Mouse (Mus musculus) cerebellum, postnatal 14 days (tissue): ENCODE data around the gene Nxf1.
A peak's percentile ranks its signal among the peaks of the same experiment; 100 is the strongest.

ENCODE experiments used
- DNase-seq, 2 experiments: peaks; one replicate each; pipeline ENCODE4 v3.0.0; 2021; ENCODE audit warnings: mixed read lengths in 2 of 2

The Nxf1 gene

DNA sequence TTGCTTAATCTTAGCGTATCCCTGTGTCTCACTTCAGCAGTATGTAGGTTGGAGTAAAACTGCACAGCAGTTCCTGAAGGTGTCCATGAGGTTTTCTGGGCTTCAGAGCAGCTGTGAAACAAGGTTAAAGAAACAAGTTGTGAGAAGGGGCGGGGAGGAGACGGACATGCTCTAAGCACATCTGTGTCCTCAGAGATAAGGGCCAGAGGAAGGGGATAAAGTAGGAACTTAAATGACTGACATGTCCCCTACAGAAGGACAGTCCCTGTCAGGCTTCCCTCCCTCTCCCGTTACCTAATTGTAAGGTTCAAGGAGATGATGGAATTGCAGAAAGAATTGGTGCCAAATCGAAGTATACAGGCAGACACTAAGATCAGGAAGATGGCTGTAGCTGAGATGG lies 16.1 kb downstream of the Nxf1 start:
- DNase-seq = no peak

- no peak for DNase-seq
Observed at GRCm38 (mm10) chr19:8773409-8773808, 16.5 kb downstream of the Nxf1 start.

- peak; percentile 98 to 99 for DNase-seq
Observed at GRCm38 (mm10) chr19:8774086-8774835, 17.4 kb downstream of the Nxf1 start, which contains the start of gene Tmem179b. Gene Tmem179b, minus strand, starts transcription at chr19:8774467.

DNA sequence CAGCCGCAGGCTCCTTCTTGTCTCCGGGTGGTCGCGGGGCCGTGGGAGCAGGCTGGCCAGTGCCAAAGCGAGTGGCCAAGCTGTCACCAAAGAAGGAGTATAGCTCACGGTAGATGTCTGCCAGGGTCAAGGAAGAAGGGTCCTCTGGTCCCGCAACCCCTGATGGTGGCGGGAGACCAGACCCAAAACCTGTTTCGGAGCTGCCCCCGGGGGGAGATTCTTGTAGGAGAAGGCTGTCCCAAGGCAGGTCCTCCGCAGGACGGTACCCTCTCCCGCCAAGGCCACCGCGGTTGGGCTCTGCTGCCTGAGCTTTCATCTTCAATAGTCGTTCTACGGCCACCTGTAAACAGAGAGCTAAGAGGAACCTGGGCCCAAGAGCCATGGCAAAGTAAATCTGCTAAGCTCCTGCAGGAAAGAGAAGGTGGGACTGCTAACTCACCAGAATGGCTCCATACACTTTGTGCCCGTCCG lies 18.1 kb downstream of the Nxf1 start:
- DNase-seq = no peak

DNA sequence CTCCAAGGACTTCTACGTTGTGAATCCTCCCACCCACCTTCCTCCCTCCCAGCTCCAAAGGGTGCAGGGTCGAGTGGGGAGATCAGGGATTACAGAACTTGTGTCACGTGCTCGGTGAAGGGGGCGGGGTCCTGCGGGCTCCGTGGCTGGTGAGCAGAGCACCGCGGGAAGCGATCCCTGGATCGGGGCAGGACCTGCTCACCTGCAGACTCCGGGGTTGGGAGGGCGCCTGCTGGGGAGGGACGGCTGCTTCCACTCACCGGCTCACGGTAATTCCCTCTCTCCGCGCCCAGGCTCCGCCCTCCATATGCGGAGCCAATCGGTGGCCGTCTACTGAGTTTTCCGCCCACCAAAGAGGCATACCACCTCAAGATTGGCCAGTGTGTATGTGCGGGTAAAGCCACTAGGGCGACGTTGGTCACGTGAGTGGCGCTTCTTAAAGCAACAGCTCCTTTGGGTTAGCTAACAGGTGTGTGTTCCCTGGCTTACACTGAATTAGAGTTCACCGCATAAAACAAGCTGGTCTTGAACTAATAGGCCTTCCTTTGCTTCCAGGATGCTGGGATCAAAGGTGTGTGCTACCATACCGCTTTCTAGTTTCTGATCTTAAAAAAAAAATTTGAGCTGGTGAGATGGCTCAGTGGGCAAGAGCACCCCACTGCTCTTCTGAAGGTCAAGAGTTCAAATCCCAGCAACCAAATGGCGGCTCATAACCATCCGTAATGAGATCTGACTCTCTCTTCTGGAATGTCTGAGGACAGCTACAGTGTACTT lies 29.3 kb downstream of the Nxf1 start, which contains the start of gene Taf6l:
TSS of gene Taf6l (minus strand) at position 410 of the 774 bp plus-strand sequence.
- DNase-seq = peak; percentile 90 to 92

GRCm38 (mm10) chr19:8788521-8788920 lies 31.6 kb downstream of the Nxf1 start:
- peak; percentile 61 to 67 for DNase-seq

DNA sequence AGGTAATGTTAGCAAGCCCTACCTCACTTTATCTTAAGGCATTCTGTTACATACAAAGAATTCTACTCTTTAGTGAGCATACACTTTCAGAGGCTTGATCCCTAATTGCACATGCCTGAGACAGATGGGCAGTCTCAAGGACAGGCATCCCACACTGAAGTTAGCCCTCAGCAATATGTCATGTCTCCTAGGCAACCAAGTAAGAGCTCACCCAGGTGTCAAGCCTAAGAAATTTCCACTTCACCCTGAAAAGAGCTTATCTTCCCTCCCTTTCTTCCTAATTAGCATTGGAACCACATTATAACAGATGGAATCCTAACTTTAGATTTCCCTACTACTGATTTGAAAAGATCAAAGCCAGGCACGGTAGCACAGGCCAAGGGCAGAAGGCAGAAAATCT lies 32.3 kb downstream of the Nxf1 start:
- peak in 1 of 2 experiments; percentile 18 for DNase-seq

- DNase-seq = peak; percentile 59 to 64
Observed at GRCm38 (mm10) chr19:8790171-8790570, 33.3 kb downstream of the Nxf1 start.

DNA sequence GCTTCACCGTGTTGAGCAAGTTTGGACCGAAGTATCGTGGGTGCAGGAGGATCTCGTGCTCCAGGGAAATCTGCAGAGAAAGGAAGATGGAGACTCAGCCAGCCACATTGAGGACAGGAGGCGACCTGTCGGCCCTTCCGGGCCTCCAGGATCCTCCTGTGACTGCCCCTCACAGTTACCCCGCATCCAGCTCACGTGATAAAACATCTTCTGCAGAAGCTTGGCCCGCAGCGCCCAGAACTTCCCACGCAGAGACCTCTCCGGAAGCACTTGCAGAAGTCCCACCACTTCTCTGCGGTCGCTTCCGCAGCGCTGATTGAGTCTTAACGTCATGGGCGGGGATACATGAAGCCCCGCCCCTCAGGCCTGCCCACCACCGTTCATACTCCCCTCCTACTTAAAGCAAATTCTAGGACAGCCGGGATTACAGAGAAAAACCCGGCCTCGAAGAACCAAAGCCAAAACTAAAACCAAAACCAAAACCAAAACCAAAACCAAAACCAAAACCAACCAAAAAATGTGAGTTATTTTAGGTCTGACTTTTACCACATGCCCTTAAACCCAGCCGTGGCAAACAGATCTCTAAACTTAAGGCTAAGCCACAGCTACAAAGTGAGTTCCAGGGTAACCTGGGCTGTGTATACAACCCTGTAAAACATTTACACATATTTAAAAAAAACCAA lies 41.5 kb downstream of the Nxf1 start, which contains the start of gene Polr2g:
TSS of gene Polr2g (minus strand) at position 314 of the 683 bp plus-strand sequence.
- DNase-seq = peak; percentile 90

DNA sequence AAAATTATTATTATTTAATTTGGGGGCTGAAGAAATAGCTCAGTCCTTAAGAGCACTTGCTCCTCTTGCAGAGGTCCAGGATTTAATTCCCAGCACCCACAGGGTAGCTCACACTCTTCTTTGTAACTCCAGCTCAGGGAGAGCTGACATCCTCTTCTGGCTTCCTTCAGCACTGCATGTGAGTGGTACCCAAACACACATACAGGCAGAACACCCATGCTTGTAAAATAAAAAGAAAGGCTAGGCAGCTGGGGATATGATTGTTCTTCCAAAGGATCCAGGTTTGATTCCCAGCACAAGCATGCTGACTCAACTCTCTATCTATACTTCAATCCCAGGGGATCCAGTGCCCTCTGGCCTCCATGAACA lies 42.1 kb downstream of the Nxf1 start:
- no peak for DNase-seq

DNA sequence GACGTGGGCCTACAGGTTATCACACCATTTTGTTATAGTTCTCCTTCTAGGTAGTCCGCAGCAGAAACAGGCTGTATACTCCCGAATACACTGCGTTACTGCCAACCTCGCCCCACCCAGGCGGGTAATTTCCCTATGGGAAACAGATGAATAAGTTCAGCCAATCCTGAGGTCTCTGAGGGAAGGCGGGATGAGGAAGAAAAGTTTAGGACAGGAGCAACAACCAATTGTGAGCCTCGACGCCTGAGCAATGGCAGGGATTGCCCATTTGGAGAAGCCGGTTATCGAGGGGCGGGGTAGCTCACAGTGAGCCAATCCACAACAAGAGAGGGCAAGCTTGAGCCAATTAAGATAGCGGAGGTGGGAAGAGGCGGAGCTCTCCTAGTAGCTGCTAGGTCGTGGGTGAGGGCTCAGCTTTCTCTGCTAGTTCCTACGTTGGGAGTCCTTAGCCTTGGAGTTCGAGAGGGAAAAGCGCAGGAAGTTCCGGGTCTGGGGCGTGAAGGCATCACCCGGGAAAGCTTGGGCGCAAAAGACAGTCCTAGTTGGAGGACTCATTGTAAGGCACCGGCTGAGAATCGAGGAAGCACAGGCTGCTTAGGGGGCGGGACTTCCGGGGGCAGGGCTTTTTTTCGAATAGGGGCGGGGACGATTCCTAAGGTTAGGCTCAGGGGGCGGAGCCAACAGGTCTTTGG lies 45.4 kb downstream of the Nxf1 start, which contains the start of gene Zbtb3:
TSS of gene Zbtb3 (plus strand) at position 426 of the 692 bp plus-strand sequence.
- peak; percentile 93 for DNase-seq

DNA sequence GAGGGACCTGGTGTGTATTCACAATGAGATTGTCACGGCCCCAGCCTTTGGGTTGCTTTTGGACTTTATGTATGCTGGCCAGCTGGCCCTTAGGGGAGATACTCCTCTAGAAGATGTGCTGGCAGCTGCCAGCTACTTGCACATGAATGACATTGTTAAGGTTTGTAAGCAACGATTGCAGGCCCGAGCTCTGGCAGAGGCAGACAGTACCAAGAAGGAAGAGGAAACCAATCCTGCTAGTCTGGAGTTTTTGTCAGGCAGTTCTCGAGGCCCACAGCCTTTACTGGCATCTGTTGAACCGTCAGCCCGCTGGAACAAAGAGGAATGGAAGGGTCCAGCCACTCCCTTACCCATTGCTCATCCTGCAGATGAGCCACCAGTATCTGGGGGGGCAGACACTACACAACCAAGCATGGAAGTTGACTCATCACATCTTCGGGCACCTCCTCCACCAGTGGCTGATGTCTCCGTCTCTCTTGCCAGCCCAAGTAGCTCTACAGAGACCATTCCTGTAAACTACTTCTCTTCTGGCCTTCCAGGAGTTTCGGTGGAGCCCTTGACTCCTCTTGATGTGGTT lies 46.4 kb downstream of the Nxf1 start:
- DNase-seq = no peak

GRCm38 (mm10) chr19:8803879-8804660 lies 47.2 kb downstream of the Nxf1 start:
- no peak for DNase-seq

DNA sequence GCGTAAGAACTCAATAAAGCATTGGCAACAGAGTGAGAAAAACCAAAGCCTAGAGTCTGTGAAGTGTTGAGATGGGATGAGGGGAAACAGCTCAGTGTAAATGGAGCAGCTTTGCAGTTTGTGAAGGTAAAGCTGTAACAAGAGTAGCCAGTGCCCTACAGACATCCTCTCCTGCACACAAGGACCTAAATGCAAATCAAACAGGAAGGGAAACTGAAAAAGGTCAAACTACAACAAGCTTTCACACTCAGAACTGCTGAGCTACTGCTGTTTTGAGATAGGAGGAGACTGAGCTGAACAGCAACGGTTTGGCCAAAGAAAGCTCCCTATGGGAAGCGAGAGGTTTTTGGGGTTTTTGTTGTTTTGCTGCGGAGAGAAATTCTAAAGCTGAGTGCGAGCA lies 49.9 kb downstream of the Nxf1 start:
- no peak for DNase-seq

DNA sequence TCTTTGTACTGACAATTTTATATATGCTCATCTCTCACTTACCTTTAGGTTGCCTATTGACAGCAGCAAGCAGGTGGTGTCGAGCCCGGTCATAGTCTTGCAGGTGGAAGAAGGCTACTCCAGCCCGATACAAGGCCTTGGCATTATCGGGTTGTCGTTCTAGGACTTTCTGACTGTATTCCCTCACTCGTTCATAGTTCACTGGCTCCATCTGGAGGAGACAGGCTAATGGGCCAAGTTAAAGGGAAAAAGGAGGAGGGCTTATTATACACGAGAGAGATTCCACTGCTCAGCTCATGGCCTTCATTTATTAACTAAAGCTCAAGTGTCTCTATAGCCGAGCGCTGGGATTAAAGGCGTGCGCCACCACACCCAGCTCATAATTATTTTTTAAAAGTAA lies 58.9 kb downstream of the Nxf1 start:
- peak; percentile 54 to 62 for DNase-seq

DNA sequence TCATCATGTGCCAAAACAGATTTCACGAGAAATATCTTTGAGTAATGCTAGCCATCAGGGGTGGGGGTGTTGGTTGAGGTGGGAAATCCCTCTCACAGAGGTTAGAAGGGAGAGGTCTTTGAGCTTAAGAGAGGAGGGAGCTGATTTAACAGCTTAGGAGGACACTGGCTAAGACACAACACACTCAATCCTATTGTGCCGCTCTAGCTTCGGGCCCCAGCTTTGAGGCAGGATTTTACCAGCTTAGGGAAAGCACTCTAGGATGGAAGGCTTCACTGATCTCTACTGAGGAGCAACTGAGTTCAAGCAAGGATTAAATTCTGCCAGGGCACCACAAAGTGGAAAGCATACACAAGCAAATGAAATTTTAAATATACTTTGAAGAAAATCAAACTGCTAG lies 60.1 kb downstream of the Nxf1 start:
- DNase-seq = no peak

- DNase-seq = no peak
Observed at GRCm38 (mm10) chr19:8818301-8818798, 61.5 kb downstream of the Nxf1 start.

GRCm38 (mm10) chr19:8818801-8819595 lies 62.1 kb downstream of the Nxf1 start, which contains the start of gene Ttc9c:
Gene Ttc9c, minus strand, starts transcription at chr19:8819333.
- DNase-seq = peak; percentile 95 to 97

DNA sequence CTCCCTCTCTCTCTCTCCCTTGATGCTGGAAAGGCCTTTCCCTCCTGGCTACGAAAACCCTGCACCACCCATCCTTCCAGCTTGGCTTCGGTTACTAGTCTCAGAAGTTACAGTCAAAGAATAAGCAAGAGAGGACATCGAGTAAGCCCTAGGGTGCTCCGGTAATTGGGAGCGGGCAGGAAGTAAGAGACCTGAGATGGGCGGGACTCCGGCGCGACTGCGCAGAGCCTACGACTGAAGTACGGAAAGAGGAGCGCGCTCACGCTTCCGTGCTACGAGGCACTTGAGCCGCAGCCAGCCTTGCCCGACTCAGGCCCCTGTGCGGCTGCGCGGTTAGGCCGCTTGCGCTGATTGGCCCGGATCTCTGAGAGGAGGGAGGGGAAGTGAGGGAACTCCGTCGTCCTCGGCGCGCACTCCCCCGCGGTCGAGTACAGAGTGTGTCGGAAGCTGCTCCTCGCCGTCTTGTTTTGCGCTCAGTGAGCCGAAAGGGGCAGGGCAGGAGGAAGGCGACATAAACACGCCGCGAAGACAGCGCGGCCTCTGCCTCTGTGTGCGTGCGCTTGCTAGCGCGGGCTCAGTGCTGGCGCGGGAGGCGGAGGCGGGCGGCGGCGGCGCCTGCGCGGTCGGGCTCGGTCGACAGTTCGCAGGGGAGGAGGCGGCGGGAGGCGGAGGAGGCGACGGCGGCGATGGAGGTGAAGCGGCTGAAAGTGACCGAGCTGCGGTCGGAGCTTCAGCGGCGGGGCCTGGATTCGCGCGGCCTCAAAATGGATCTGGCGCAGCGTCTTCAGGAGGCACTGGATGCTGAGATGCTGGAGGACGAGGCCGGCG lies 62.9 kb downstream of the Nxf1 start, which contains the start of gene Hnrnpul2:
TSS of gene Hnrnpul2 (plus strand) at position 415 of the 828 bp plus-strand sequence.
- DNase-seq = peak; percentile 99
